Mouse (Mus musculus) thymus, postnatal 10 days (tissue): ENCODE measurements around the gene Cdyl.

Source experiments
- DNase-seq, 2 experiments: peaks; one replicate each; pipeline ENCODE4 v3.0.0; 2021; ENCODE audit warnings: low spot score in 2 of 2

Gene Cdyl

GRCm38 (mm10) chr13:35689560-35689959 is 29.9 kb downstream of the Cdyl start:
- no peak for DNase-seq

- no peak for DNase-seq
These were observed 58.0 kb downstream of the Cdyl start for GRCm38 (mm10) chr13:35717658-35718057.

GRCm38 (mm10) chr13:35719581-35719980 is 59.9 kb downstream of the Cdyl start:
- DNase-seq = no peak

GRCm38 (mm10) chr13:35723073-35723472 is 63.4 kb downstream of the Cdyl start:
- DNase-seq = no peak

GRCm38 (mm10) chr13:35726025-35726424 is 66.4 kb downstream of the Cdyl start:
- DNase-seq = no peak

- DNase-seq = no peak
These were observed 72.5 kb downstream of the Cdyl start for GRCm38 (mm10) chr13:35732131-35732530.

- no peak for DNase-seq
These were observed 73.4 kb downstream of the Cdyl start for GRCm38 (mm10) chr13:35732891-35733596.

- DNase-seq = no peak
These were observed 77.9 kb downstream of the Cdyl start for GRCm38 (mm10) chr13:35737565-35737964.

- no peak for DNase-seq
These were observed 78.6 kb downstream of the Cdyl start for GRCm38 (mm10) chr13:35738210-35738609.

GRCm38 (mm10) chr13:35739473-35739872 is 79.8 kb downstream of the Cdyl start:
- DNase-seq = no peak

GRCm38 (mm10) chr13:35740301-35741039 is 80.8 kb downstream of the Cdyl start:
- peak; percentile 54 to 62 for DNase-seq

- peak; percentile 88 to 93 for DNase-seq
These were observed 81.5 kb downstream of the Cdyl start for GRCm38 (mm10) chr13:35741040-35741619.

- DNase-seq = peak; percentile 61 to 63
These were observed 82.2 kb downstream of the Cdyl start for GRCm38 (mm10) chr13:35741620-35742421.

- no peak for DNase-seq
These were observed 83.1 kb downstream of the Cdyl start for GRCm38 (mm10) chr13:35742696-35743095.

- no peak for DNase-seq
These were observed 83.6 kb downstream of the Cdyl start for GRCm38 (mm10) chr13:35743196-35743595.

- no peak for DNase-seq
These were observed 89.6 kb downstream of the Cdyl start for GRCm38 (mm10) chr13:35749194-35749593.

GRCm38 (mm10) chr13:35749680-35750079 is 90.0 kb downstream of the Cdyl start:
- DNase-seq = no peak

GRCm38 (mm10) chr13:35752046-35752445 is 92.4 kb downstream of the Cdyl start:
- DNase-seq = no peak

GRCm38 (mm10) chr13:35755002-35755401 is 95.4 kb downstream of the Cdyl start:
- no peak for DNase-seq

- DNase-seq = no peak
These were observed 96.1 kb downstream of the Cdyl start for GRCm38 (mm10) chr13:35755655-35756283.
